Mouse (Mus musculus) limb, embryonic 10.5 days (tissue): ENCODE measurements around the gene Prdm16. TPM values are rescaled to one million over a fixed set of nuclear protein-coding genes. Genes with fewer than 3 reads are reported as not detected.

ENCODE experiments used
- DNase-seq: peaks from one replicate; pipeline ENCODE4 v3.0.0-alpha.2; 2017; ENCODE audit warnings: low spot score
- H3K27ac ChIP-seq: fragments of 300-500 bp; sonication (generic); 2 replicates; pipeline ENCODE4 v1.5.1; 2016; ENCODE audit warnings: mild to moderate bottlenecking
- H3K27me3 ChIP-seq: fragments of 300-500 bp; sonication (generic); 2 replicates; pipeline ENCODE4 v1.6.1; 2016; ENCODE audit warnings: low read depth, mild to moderate bottlenecking; ENCODE audit not compliant: poor library complexity, severe bottlenecking
- H3K36me3 ChIP-seq: fragments of 300-500 bp; sonication (generic); 2 replicates; pipeline ENCODE4 v1.6.1; 2016; ENCODE audit warnings: mild to moderate bottlenecking, moderate library complexity
- H3K4me1 ChIP-seq: fragments of 300-500 bp; sonication (generic); 2 replicates; pipeline ENCODE4 v1.6.1; 2016
- H3K4me3 ChIP-seq: fragments of 300-500 bp; sonication (generic); 2 replicates; pipeline ENCODE4 v1.5.1; 2016; ENCODE audit warnings: mild to moderate bottlenecking, moderate library complexity
- H3K9me3 ChIP-seq: fragments of 300-500 bp; sonication (generic); replicated peaks from 2 replicates; pipeline ENCODE4 v1.6.1; 2016; ENCODE audit warnings: mild to moderate bottlenecking
- WGBS: fragments of 180-500 bp; shearing (Covaris S2); methylation state at CpG from one replicate; pipeline ENCODE4 v1.1.7; 2016; 5-methylcytosine and 5-hydroxymethylcytosine counted together
- polyA plus RNA-seq: library from polyadenylated mRNA; unstranded; fragments of >200 nt; fragmentation: Nextera tagmentation; extraction: Ambion mirVana; gene quantifications from 2 replicates; pipeline ENCODE4 v1.2.1, GENCODE M21; 2016

Prdm16 gene
- polyA plus RNA-seq, 1 experiment from 2014 or later = 93.9 TPM

- no peaks in the 10 kb centered on the region for H3K9me3 ChIP-seq
- peaks cover 79% of the 10 kb centered on the region for H3K4me1 ChIP-seq
- peaks cover 12% of the 10 kb centered on the region; the same call in 1 of the 2 replicates for H3K27me3 ChIP-seq
- WGBS = 38% methylated on average over 10 of the region's 10 CpGs
- peak overlapping the region; percentile 18; the same call in 1 of the 2 replicates for H3K4me3 ChIP-seq
- H3K27ac ChIP-seq = peak overlapping the region; percentile 63
- 0 out of 2 replicates have a peak, but pooled peaks cover 6% of the 10 kb centered on the region for H3K36me3 ChIP-seq
- DNase-seq = peak; percentile 59
These were observed 96.0 kb downstream of the Prdm16 start for GRCm38 (mm10) chr4:154540671-154541070.

- Histone ChIP-seq H3K27ac (no peak overlapping the region), H3K4me1 (peaks cover 69% of the 10 kb centered on the region), H3K4me3 (no peak overlapping the region), H3K36me3 (0 out of 2 replicates have a peak, but pooled peaks cover 6% of the 10 kb centered on the region), H3K9me3 (no peaks in the 10 kb centered on the region), H3K27me3 (0 out of 2 replicates have a peak, but pooled peaks cover 7% of the 10 kb centered on the region)
- WGBS = 90% methylated on average over 12 of the region's 12 CpGs
- no peak for DNase-seq
These were observed 97.0 kb downstream of the Prdm16 start for GRCm38 (mm10) chr4:154539703-154540102.

- H3K27ac ChIP-seq = no peak overlapping the region
- 0 out of 2 replicates have a peak, but pooled peaks cover 6% of the 10 kb centered on the region for H3K36me3 ChIP-seq
- 0 out of 2 replicates have a peak, but pooled peaks cover 3% of the 10 kb centered on the region for H3K27me3 ChIP-seq
- WGBS = 80% methylated on average over 4 of the region's 4 CpGs
- no peak for DNase-seq
- no peak overlapping the region for H3K4me3 ChIP-seq
- H3K4me1 ChIP-seq = peaks cover 60% of the 10 kb centered on the region
- H3K9me3 ChIP-seq = no peaks in the 10 kb centered on the region
These were observed 97.9 kb downstream of the Prdm16 start for GRCm38 (mm10) chr4:154538727-154539126.

DNA sequence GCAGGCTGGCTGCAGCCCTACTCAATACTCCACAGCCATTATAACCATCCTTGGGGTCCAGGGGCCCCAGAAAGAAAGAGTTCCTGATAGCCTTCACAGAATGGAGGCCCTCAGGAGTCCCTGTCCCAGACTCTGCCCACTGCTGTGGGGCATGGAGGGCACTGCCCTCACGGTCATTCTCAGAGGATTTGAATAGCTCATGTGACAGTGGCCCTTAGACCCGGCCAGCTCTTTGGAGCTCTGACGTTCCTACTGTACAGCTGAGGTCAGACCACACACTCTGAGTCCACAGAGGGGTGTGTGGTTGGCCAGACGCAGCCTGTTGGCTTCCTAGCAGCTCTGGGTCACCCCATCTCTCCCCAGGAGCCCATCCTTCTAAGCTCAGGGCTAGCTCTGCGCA is 100.6 kb downstream of the Prdm16 start:
- Histone ChIP-seq H3K4me1 (peaks cover 60% of the 10 kb centered on the region), H3K9me3 (no peaks in the 10 kb centered on the region), H3K27ac (0 out of 2 replicates have a peak overlapping the region, but pooled peaks have one; percentile 17), H3K4me3 (no peak overlapping the region), H3K27me3 (no peaks in the 10 kb centered on the region), H3K36me3 (0 out of 2 replicates have a peak, but pooled peaks cover 2% of the 10 kb centered on the region)
- 81% methylated on average over 5 of the region's 5 CpGs for WGBS
- no peak for DNase-seq

GRCm38 (mm10) chr4:154531368-154531767 is 105.3 kb downstream of the Prdm16 start:
- DNase-seq = no peak
- peaks cover 31% of the 10 kb centered on the region for H3K36me3 ChIP-seq
- no peaks in the 10 kb centered on the region for H3K27me3 ChIP-seq
- H3K4me1 ChIP-seq = peaks cover 75% of the 10 kb centered on the region
- WGBS = 52% methylated on average over 4 of the region's 4 CpGs
- peak overlapping the region; percentile 53; the same call in 1 of the 2 replicates for H3K27ac ChIP-seq
- H3K4me3 ChIP-seq = no peak overlapping the region
- no peaks in the 10 kb centered on the region for H3K9me3 ChIP-seq

GRCm38 (mm10) chr4:154530336-154530735 is 106.3 kb downstream of the Prdm16 start:
- no peaks in the 10 kb centered on the region for H3K27me3 ChIP-seq
- H3K9me3 ChIP-seq = no peaks in the 10 kb centered on the region
- peaks cover 73% of the 10 kb centered on the region for H3K4me1 ChIP-seq
- no peak overlapping the region for H3K27ac ChIP-seq
- no peak for DNase-seq
- no peak overlapping the region for H3K4me3 ChIP-seq
- H3K36me3 ChIP-seq = peaks cover 35% of the 10 kb centered on the region
- 80% methylated on average over 7 of the region's 7 CpGs for WGBS

- Histone ChIP-seq H3K4me1 (peaks cover 78% of the 10 kb centered on the region), H3K27ac (no peak overlapping the region), H3K9me3 (no peaks in the 10 kb centered on the region), H3K27me3 (peaks cover 2% of the 10 kb centered on the region; the same call in 1 of the 2 replicates), H3K4me3 (no peak overlapping the region), H3K36me3 (peaks cover 38% of the 10 kb centered on the region)
- DNase-seq = no peak
- 79% methylated on average over 9 of the region's 9 CpGs for WGBS
These were observed 109.2 kb downstream of the Prdm16 start for GRCm38 (mm10) chr4:154527506-154527905.

GRCm38 (mm10) chr4:154526351-154526786 is 110.3 kb downstream of the Prdm16 start:
- peaks cover 67% of the 10 kb centered on the region for H3K4me1 ChIP-seq
- H3K9me3 ChIP-seq = no peaks in the 10 kb centered on the region
- no peak overlapping the region for H3K4me3 ChIP-seq
- DNase-seq = no peak
- 89% methylated on average over 6 of the region's 6 CpGs for WGBS
- peaks cover 49% of the 10 kb centered on the region for H3K36me3 ChIP-seq
- H3K27ac ChIP-seq = no peak overlapping the region
- H3K27me3 ChIP-seq = peaks cover 9% of the 10 kb centered on the region; the same call in 1 of the 2 replicates

- H3K4me1 ChIP-seq = peaks cover 46% of the 10 kb centered on the region
- WGBS = 46% methylated on average over 17 of the region's 17 CpGs
- peaks cover 66% of the 10 kb centered on the region for H3K36me3 ChIP-seq
- no peak for DNase-seq
- H3K27ac ChIP-seq = no peak overlapping the region
- no peaks in the 10 kb centered on the region for H3K9me3 ChIP-seq
- H3K4me3 ChIP-seq = no peak overlapping the region
- peaks cover 9% of the 10 kb centered on the region; the same call in 1 of the 2 replicates for H3K27me3 ChIP-seq
These were observed 112.8 kb downstream of the Prdm16 start for GRCm38 (mm10) chr4:154523898-154524297.

GRCm38 (mm10) chr4:154521881-154522676 is 114.6 kb downstream of the Prdm16 start:
- 89% methylated on average over 7 of the region's 7 CpGs for WGBS
- no peak for DNase-seq
- Histone ChIP-seq H3K36me3 (peaks cover 62% of the 10 kb centered on the region), H3K9me3 (no peaks in the 10 kb centered on the region), H3K4me1 (peaks cover 39% of the 10 kb centered on the region), H3K4me3 (no peak overlapping the region), H3K27ac (no peak overlapping the region), H3K27me3 (peaks cover 9% of the 10 kb centered on the region; the same call in 1 of the 2 replicates)

DNA sequence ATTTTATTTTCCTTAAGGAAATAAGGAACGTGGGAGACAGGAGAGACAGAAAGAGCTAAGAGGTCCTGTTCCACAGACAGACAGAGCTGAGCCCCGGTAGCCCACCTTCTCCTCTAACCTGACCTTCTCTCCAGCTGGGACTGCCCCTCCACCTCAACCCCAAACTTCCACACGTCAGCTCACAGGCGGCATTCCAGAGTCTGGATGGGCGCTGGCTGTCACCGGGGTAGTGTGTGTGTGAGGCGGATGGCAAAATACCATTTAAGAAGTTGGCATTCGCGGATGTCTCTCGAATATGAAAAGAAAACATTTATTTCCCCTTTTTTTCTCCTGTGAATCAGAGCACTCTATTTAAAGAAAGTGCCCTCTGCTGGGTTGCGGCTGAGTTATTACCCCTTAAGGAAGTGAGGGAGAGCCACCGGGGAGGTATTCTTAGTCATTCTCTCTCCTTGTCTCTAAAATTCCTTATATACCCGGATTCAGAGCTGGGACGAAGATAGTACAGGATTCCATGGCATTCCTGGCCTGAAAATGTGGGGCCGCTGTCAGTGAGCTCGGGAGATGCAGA is 117.1 kb downstream of the Prdm16 start:
- Histone ChIP-seq H3K9me3 (no peaks in the 10 kb centered on the region), H3K4me1 (peaks cover 42% of the 10 kb centered on the region), H3K27me3 (peaks cover 9% of the 10 kb centered on the region), H3K27ac (no peak overlapping the region), H3K36me3 (peaks cover 52% of the 10 kb centered on the region), H3K4me3 (no peak overlapping the region)
- no peak for DNase-seq
- 87% methylated on average over 16 of the region's 16 CpGs for WGBS

GRCm38 (mm10) chr4:154517991-154518390 is 118.7 kb downstream of the Prdm16 start:
- Histone ChIP-seq H3K4me1 (peaks cover 47% of the 10 kb centered on the region), H3K9me3 (no peaks in the 10 kb centered on the region), H3K36me3 (peaks cover 55% of the 10 kb centered on the region), H3K27me3 (peaks cover 9% of the 10 kb centered on the region), H3K27ac (0 out of 2 replicates have a peak overlapping the region, but pooled peaks have one; percentile 15), H3K4me3 (no peak overlapping the region)
- no peak for DNase-seq
- 75% methylated on average over 7 of the region's 7 CpGs for WGBS

DNA sequence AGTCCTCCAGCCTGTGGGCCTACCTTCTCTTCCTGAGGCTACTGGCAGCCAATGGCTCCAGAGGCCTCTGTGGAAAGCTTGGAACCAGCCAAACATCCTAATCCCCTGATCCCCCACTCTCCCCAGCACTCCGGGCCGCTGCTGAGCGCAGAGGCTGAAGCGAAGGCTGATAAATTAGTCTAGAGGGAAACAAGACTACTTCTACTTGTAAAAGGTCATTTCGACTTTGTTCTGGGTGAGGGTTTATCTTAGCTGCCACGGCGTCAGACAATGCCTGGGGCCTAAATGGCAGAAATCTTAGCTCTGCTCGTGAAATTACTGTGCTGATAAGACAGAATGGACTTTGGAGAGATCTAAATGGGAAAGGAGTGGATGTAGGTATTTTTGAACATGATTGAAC is 120.2 kb downstream of the Prdm16 start:
- no peak for DNase-seq
- WGBS = 50% methylated on average over 8 of the region's 8 CpGs
- Histone ChIP-seq H3K27ac (0 out of 2 replicates have a peak overlapping the region, but pooled peaks have one; percentile 14), H3K9me3 (no peaks in the 10 kb centered on the region), H3K36me3 (peaks cover 42% of the 10 kb centered on the region), H3K4me1 (peaks cover 63% of the 10 kb centered on the region), H3K27me3 (no peaks in the 10 kb centered on the region; the same call in 1 of the 2 replicates), H3K4me3 (no peak overlapping the region)
